Mouse (Mus musculus) cerebellum, postnatal 36 days (tissue): ENCODE results near the gene Sst.

ENCODE experiments used
- DNase-seq, 2 experiments: peaks; one replicate each; pipeline ENCODE4 v3.0.0; 2021 to 2022; ENCODE audit warnings: mixed read lengths in 2 of 2

Sst gene

GRCm38 (mm10) chr16:23855242-23855641, 35.5 kb downstream of the Sst start:
- DNase-seq = no peak

GRCm38 (mm10) chr16:23849720-23850119, 41.0 kb downstream of the Sst start:
- no peak for DNase-seq

- no peak for DNase-seq
These were observed 41.6 kb downstream of the Sst start for GRCm38 (mm10) chr16:23849176-23849575.

- no peak for DNase-seq
These were observed 46.1 kb downstream of the Sst start for GRCm38 (mm10) chr16:23844622-23845021.

GRCm38 (mm10) chr16:23842609-23843008, 48.1 kb downstream of the Sst start:
- DNase-seq = no peak
